Mouse (Mus musculus): Measurements from ENCODE around the gene Lrfn4. TPM values are rescaled to one million over a fixed set of nuclear protein-coding genes. Genes with fewer than 3 reads are reported as not detected.
"Not testable (repeated sequence)": the region's sequence is repeated elsewhere in the genome, so short reads cannot be mapped to it uniquely, and the experiment has no call there.

Lrfn4 gene
- total and polyA plus RNA-seq, 2 experiments from 2014 or later: 17.1 to 164 TPM

- Histone ChIP-seq H3K27ac (ENCODE audit: low read depth, low read length) (no peak overlapping the region), H3K27me3 (ENCODE audit: insufficient read depth, low read length) (no peaks in the 10 kb centered on the region), H3K36me3 (ENCODE audit: insufficient read depth, low read length) (no peaks in the 10 kb centered on the region), H3K4me2 (ENCODE audit: low read depth, low read length, poor library complexity, severe bottlenecking) (no peak overlapping the region), H3K4me1 (ENCODE audit: insufficient read depth, low read length) (no peaks in the 10 kb centered on the region), H3K4me3 (ENCODE audit: low read depth, low read length) (no peak overlapping the region), H3K9me3 (ENCODE audit: low read length) (no peaks in the 10 kb centered on the region), H3K9ac (replicated peaks; ENCODE audit: low read length, poor library complexity, severe bottlenecking) (no peak overlapping the region)
- TF ChIP-seq CTCF (IDR thresholded peaks at IDR 0.05): no peak
- ATAC-seq (ENCODE audit: low FRiP score) (no peak), DNase-seq (ENCODE audit: low spot score) (no peak)
- 91% methylated on average over 3 of the region's 3 CpGs for WGBS
Measured at GRCm38 (mm10) chr19:4590025-4590424, 25.4 kb downstream of the Lrfn4 start.

GRCm38 (mm10) chr19:4589081-4589480 is 26.4 kb downstream of the Lrfn4 start:
- 72% methylated on average over 1 of the region's 1 CpGs for WGBS
- no peak for DNase-seq (ENCODE audit: low spot score)

GRCm38 (mm10) chr19:4588430-4588829 is 27.0 kb downstream of the Lrfn4 start:
- no peak overlapping the region for H3K4me3 ChIP-seq (ENCODE audit: low read depth, low read length)
- no peaks in the 10 kb centered on the region for H3K9me3 ChIP-seq (ENCODE audit: low read length)
- no peak overlapping the region for H3K4me2 ChIP-seq (ENCODE audit: low read depth, low read length, poor library complexity, severe bottlenecking)
- no peak overlapping the region for H3K9ac ChIP-seq (replicated peaks; ENCODE audit: low read length, poor library complexity, severe bottlenecking)
- no peak for TF ChIP-seq CTCF (IDR thresholded peaks at IDR 0.05)
- no peaks in the 10 kb centered on the region for H3K4me1 ChIP-seq (ENCODE audit: insufficient read depth, low read length)
- no peak for ATAC-seq (ENCODE audit: low FRiP score)
- H3K27ac ChIP-seq (ENCODE audit: low read depth, low read length): no peak overlapping the region
- WGBS: 73% methylated on average over 3 of the region's 3 CpGs
- no peaks in the 10 kb centered on the region for H3K27me3 ChIP-seq (ENCODE audit: insufficient read depth, low read length)
- no peak for DNase-seq (ENCODE audit: low spot score)
- no peaks in the 10 kb centered on the region for H3K36me3 ChIP-seq (ENCODE audit: insufficient read depth, low read length)

More at GRCm38 (mm10) chr19:4589081-4589480, 26.4 kb downstream of the Lrfn4 start:
- no peak overlapping the region for H3K4me2 ChIP-seq (ENCODE audit: low read depth, low read length, poor library complexity, severe bottlenecking)
- TF ChIP-seq CTCF (IDR thresholded peaks at IDR 0.05): peak; percentile 35
- no peaks in the 10 kb centered on the region for H3K36me3 ChIP-seq (ENCODE audit: insufficient read depth, low read length)
- H3K9ac ChIP-seq (replicated peaks; ENCODE audit: low read length, poor library complexity, severe bottlenecking): no peak overlapping the region
- no peak overlapping the region for H3K4me3 ChIP-seq (ENCODE audit: low read depth, low read length)
- H3K27ac ChIP-seq (ENCODE audit: low read depth, low read length): no peak overlapping the region
- no peaks in the 10 kb centered on the region for H3K9me3 ChIP-seq (ENCODE audit: low read length)
- ATAC-seq (ENCODE audit: low FRiP score): no peak
- H3K27me3 ChIP-seq (ENCODE audit: insufficient read depth, low read length): no peaks in the 10 kb centered on the region
- H3K4me1 ChIP-seq (ENCODE audit: insufficient read depth, low read length): no peaks in the 10 kb centered on the region

GRCm38 (mm10) chr19:4587426-4587825 is 28.0 kb downstream of the Lrfn4 start:
- H3K9me3 ChIP-seq (ENCODE audit: low read length): no peaks in the 10 kb centered on the region
- H3K27me3 ChIP-seq (ENCODE audit: insufficient read depth, low read length): no peaks in the 10 kb centered on the region
- no peak overlapping the region for H3K4me3 ChIP-seq (ENCODE audit: low read depth, low read length)
- no peaks in the 10 kb centered on the region for H3K36me3 ChIP-seq (ENCODE audit: insufficient read depth, low read length)
- H3K9ac ChIP-seq (replicated peaks; ENCODE audit: low read length, poor library complexity, severe bottlenecking): no peak overlapping the region
- ATAC-seq (ENCODE audit: low FRiP score) (no peak), DNase-seq (ENCODE audit: low spot score) (no peak)
- H3K4me1 ChIP-seq (ENCODE audit: insufficient read depth, low read length): no peaks in the 10 kb centered on the region
- TF ChIP-seq CTCF (IDR thresholded peaks at IDR 0.05): no peak
- WGBS: 60% methylated on average over 2 of the region's 2 CpGs
- H3K27ac ChIP-seq (ENCODE audit: low read depth, low read length): no peak overlapping the region
- no peak overlapping the region for H3K4me2 ChIP-seq (ENCODE audit: low read depth, low read length, poor library complexity, severe bottlenecking)

- H3K9ac ChIP-seq (replicated peaks; ENCODE audit: low read length, poor library complexity, severe bottlenecking); H3K4me2 ChIP-seq (ENCODE audit: low read depth, low read length, poor library complexity, severe bottlenecking); H3K9me3 ChIP-seq (ENCODE audit: low read length); DNase-seq (ENCODE audit: low spot score); H3K36me3 ChIP-seq (ENCODE audit: insufficient read depth, low read length); ATAC-seq (ENCODE audit: low FRiP score); H3K4me1 ChIP-seq (ENCODE audit: insufficient read depth, low read length); H3K27ac ChIP-seq (ENCODE audit: low read depth, low read length); H3K4me3 ChIP-seq (ENCODE audit: low read depth, low read length); H3K27me3 ChIP-seq (ENCODE audit: insufficient read depth, low read length): not testable (repeated sequence)
Measured at GRCm38 (mm10) chr19:4586783-4587182, 28.7 kb downstream of the Lrfn4 start.

- 67% methylated on average over 2 of the region's 2 CpGs for WGBS
- Histone ChIP-seq H3K27ac (ENCODE audit: low read depth, low read length) (no peak overlapping the region), H3K9ac (replicated peaks; ENCODE audit: low read length, poor library complexity, severe bottlenecking) (no peak overlapping the region), H3K4me2 (ENCODE audit: low read depth, low read length, poor library complexity, severe bottlenecking) (no peak overlapping the region), H3K4me3 (ENCODE audit: low read depth, low read length) (no peak overlapping the region), H3K36me3 (ENCODE audit: insufficient read depth, low read length) (no peaks in the 10 kb centered on the region), H3K27me3 (ENCODE audit: insufficient read depth, low read length) (no peaks in the 10 kb centered on the region), H3K4me1 (ENCODE audit: insufficient read depth, low read length) (no peaks in the 10 kb centered on the region), H3K9me3 (ENCODE audit: low read length) (no peaks in the 10 kb centered on the region)
- no peak for TF ChIP-seq CTCF (IDR thresholded peaks at IDR 0.05)
- no peak for ATAC-seq (ENCODE audit: low FRiP score)
- DNase-seq (ENCODE audit: low spot score): no peak
Measured at GRCm38 (mm10) chr19:4583856-4584255, 31.6 kb downstream of the Lrfn4 start.

Data from midbrain, postnatal 0 days (tissue).